Mouse (Mus musculus): ENCODE data around the gene Tmem240.

GRCm38 (mm10) chr4:155784081-155784701 lies 49.6 kb downstream of the Tmem240 start:
- TF ChIP-seq CTCF (IDR thresholded peaks at IDR 0.05; ENCODE audit: control insufficient read depth, insufficient read depth, insufficient replicate concordance, low read depth, low read length) (0 out of 2 replicates have a peak, but pooled peaks have one; percentile 35), POLR2A (IDR thresholded peaks at IDR 0.05; ENCODE audit: control insufficient read depth, low read depth, low read length) (peak; percentile 49)
